Mouse (Mus musculus) intestine, embryonic 14.5 days (tissue): ENCODE measurements around the gene Rnf5. TPM values are rescaled to one million over a fixed set of nuclear protein-coding genes. Genes with fewer than 3 reads are reported as not detected.
A peak's percentile ranks its signal among the peaks of the same experiment; 100 is the strongest.

Experiments used
- ATAC-seq: fragments of 200-750 bp; cut with Nextera tagmentation; replicated peaks from 2 replicates; pipeline ENCODE4 v1.8.0; 2017; ENCODE audit warnings: low read depth, moderate number of reproducible peaks, moderate TSS enrichment, moderate library complexity; ENCODE audit not compliant: low FRiP score, low TSS enrichment
- DNase-seq: peaks from one replicate; pipeline ENCODE4 v3.0.0-alpha.2; 2018; ENCODE audit warnings: low spot score
- H3K27ac ChIP-seq: fragments of 300-500 bp; sonication (generic); 2 replicates; pipeline ENCODE4 v1.5.1; 2014; ENCODE audit warnings: low read depth, mild to moderate bottlenecking, control low read depth
- H3K27me3 ChIP-seq: fragments of 300-500 bp; sonication (generic); replicated peaks from 2 replicates; pipeline ENCODE4 v1.6.1; 2014; ENCODE audit warnings: low read length, control low read depth; ENCODE audit not compliant: control insufficient read depth, insufficient read depth
- H3K36me3 ChIP-seq: fragments of 300-500 bp; sonication (generic); 2 replicates; pipeline ENCODE4 v1.6.1; 2014; ENCODE audit warnings: low read length, control low read depth; ENCODE audit not compliant: control insufficient read depth, insufficient read depth
- H3K4me1 ChIP-seq: fragments of 300-500 bp; sonication (generic); replicated peaks from 2 replicates; pipeline ENCODE4 v1.6.1; 2014; ENCODE audit warnings: low read length, control low read depth, mixed read lengths; ENCODE audit not compliant: control insufficient read depth, insufficient read depth
- H3K4me2 ChIP-seq: fragments of 300-500 bp; sonication (generic); 2 replicates; pipeline ENCODE4 v1.6.1; 2014; ENCODE audit warnings: low read length
- H3K4me3 ChIP-seq: fragments of 300-500 bp; sonication (generic); 2 replicates; pipeline ENCODE4 v1.5.1; 2014; ENCODE audit warnings: low read depth, low read length, control low read depth, mixed read lengths
- H3K9ac ChIP-seq: fragments of 300-500 bp; sonication (generic); 2 replicates; pipeline ENCODE4 v1.6.1; 2014; ENCODE audit warnings: mild to moderate bottlenecking, low read length
- H3K9me3 ChIP-seq: fragments of 300-500 bp; sonication (generic); 2 replicates; pipeline ENCODE4 v1.6.1; 2016; ENCODE audit warnings: low read length, control low read depth; ENCODE audit not compliant: control insufficient read depth
- WGBS: fragments of 180-500 bp; shearing (Covaris S2); extraction: QIAGEN DNeasy Blood & Tissue Kit; methylation state at CpG from one replicate; pipeline ENCODE4 v1.1.7; 2014; 5-methylcytosine and 5-hydroxymethylcytosine counted together
- polyA plus RNA-seq: library from polyadenylated mRNA; unstranded; fragments of >200 nt; fragmentation: Nextera tagmentation; extraction: Ambion mirVana; gene quantifications from 2 replicates; pipeline ENCODE4 v1.2.1, GENCODE M21; 2014

Gene Rnf5
- polyA plus RNA-seq, 1 experiment from 2014 or later, result 110 TPM

DNA sequence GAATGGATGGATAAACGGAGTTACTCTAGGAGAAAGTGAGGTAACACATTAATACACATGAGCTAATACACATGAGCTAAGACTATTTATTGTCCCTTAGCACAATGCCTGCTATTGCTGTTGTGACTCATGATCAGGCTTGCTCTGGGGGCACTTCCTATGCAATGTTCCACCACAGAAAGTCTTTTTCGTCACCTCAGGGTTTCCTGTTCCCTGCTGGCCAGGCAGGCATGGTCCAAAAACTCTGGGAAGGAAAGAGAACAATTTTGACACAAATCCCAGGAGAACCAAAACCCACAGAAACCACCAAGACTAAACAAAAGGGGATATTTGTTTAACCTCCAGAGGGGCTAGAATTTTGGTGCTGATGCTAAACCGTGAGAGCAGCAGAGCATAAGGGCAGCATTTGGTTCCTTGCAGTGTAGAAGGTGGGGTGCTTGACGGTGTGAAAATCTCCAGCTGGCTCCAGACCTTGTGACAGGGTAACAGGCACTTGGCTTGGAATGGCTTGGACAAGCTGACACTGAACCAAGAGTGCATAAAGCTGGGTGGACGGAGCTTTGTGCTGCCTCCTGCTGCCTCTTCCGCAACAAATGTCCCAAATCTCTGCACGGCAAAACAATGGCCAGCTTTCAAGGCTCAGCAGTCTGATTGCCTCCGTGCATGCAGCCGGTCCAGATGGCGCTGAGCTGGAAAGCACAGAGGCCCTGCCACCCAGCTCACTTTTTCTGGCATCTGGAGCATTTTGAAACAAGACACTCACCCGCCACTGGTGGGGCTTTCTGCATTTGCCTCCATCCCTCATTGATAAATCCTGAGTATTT is 37.5 kb upstream of the Rnf5 start:
- ATAC-seq, result no peak
- no peaks in the 10 kb centered on the region for H3K9me3 ChIP-seq
- H3K9ac ChIP-seq, result no peak overlapping the region
- peak overlapping the region; percentile 60 for H3K27ac ChIP-seq
- no peak overlapping the region for H3K4me2 ChIP-seq
- H3K4me3 ChIP-seq, result no peak overlapping the region
- no peaks in the 10 kb centered on the region for H3K27me3 ChIP-seq
- H3K4me1 ChIP-seq, result peaks cover 9% of the 10 kb centered on the region; the same call in 1 of the 2 replicates
- DNase-seq, result no peak
- WGBS, result 19% methylated on average over 11 of the region's 11 CpGs
- no peaks in the 10 kb centered on the region for H3K36me3 ChIP-seq

DNA sequence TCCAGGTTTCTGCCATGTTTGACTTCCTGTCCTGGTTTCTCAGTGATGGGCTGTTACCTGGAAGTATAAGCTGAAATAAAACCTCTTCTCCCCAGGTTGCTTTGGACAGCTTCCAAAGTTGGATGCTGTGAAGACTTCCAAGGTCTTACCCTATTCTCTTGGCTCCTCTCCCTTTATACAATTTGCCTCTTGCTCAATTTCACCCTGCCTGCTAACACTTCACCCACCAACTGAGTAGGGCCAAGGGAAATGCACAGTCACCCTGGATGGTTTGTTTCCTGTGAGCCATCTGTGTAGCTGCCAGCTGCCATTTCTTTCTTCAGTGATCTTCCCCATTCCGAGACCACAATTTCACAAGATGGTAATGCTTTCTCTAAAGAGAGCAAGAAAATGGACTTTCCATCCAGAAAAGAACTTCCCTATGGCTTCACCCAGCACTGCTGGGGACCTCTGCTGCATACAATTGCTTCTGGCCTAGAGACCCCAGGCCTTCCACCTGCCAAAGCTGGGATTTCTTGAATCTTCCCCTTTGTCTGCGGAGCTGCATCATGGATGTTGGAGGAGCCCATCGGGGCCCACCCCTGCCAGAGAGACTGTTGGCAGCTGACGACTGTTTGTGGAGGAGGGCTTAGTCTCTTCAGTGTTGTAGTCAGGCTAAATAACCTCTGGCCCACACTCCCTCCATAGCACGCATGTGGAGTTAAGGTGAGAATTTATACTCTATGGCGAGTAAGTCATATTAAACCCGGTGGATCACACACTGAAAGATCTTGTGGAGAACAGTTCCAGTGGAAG is 36.2 kb upstream of the Rnf5 start:
- no peak for DNase-seq
- Histone ChIP-seq H3K4me2 (no peak overlapping the region), H3K4me1 (no peaks in the 10 kb centered on the region), H3K9ac (no peak overlapping the region), H3K36me3 (no peaks in the 10 kb centered on the region), H3K4me3 (no peak overlapping the region), H3K9me3 (no peaks in the 10 kb centered on the region), H3K27me3 (no peaks in the 10 kb centered on the region), H3K27ac (no peak overlapping the region)
- WGBS, result 80% methylated on average over 7 of the region's 7 CpGs
- ATAC-seq, result no peak

- no peak for ATAC-seq
- DNase-seq, result no peak
- Histone ChIP-seq H3K27me3 (peaks cover 4% of the 10 kb centered on the region; the same call in 1 of the 2 replicates), H3K9me3 (no peaks in the 10 kb centered on the region), H3K4me2 (no peak overlapping the region), H3K27ac (no peak overlapping the region), H3K4me3 (no peak overlapping the region), H3K4me1 (no peaks in the 10 kb centered on the region), H3K9ac (no peak overlapping the region), H3K36me3 (no peaks in the 10 kb centered on the region)
- 63% methylated on average over 3 of the region's 3 CpGs for WGBS
Observed at GRCm38 (mm10) chr17:34637459-34637858, 34.0 kb upstream of the Rnf5 start.

- WGBS, result 69% methylated on average over 2 of the region's 2 CpGs
- Histone ChIP-seq H3K27ac (no peak overlapping the region), H3K36me3 (no peaks in the 10 kb centered on the region), H3K4me1 (peaks cover 17% of the 10 kb centered on the region), H3K4me2 (no peak overlapping the region), H3K4me3 (no peak overlapping the region), H3K27me3 (peaks cover 21% of the 10 kb centered on the region), H3K9ac (no peak overlapping the region), H3K9me3 (no peaks in the 10 kb centered on the region)
- no peak for DNase-seq
- no peak for ATAC-seq
Observed at GRCm38 (mm10) chr17:34635671-34636070, 32.2 kb upstream of the Rnf5 start.

GRCm38 (mm10) chr17:34632261-34632691 is 28.8 kb upstream of the Rnf5 start:
- H3K27ac ChIP-seq, result no peak overlapping the region
- peaks cover 36% of the 10 kb centered on the region for H3K27me3 ChIP-seq
- peak overlapping the region; percentile 35 for H3K4me3 ChIP-seq
- no peaks in the 10 kb centered on the region for H3K9me3 ChIP-seq
- H3K9ac ChIP-seq, result 0 out of 2 replicates have a peak overlapping the region, but pooled peaks have one; percentile 13
- ATAC-seq, result 0 out of 2 replicates have a peak, but pooled peaks have one; percentile 24
- DNase-seq, result peak; percentile 84
- H3K36me3 ChIP-seq, result no peaks in the 10 kb centered on the region
- H3K4me2 ChIP-seq, result peak overlapping the region; percentile 74
- WGBS, result 1% methylated on average over 26 of the region's 26 CpGs
- H3K4me1 ChIP-seq, result peaks cover 39% of the 10 kb centered on the region

DNA sequence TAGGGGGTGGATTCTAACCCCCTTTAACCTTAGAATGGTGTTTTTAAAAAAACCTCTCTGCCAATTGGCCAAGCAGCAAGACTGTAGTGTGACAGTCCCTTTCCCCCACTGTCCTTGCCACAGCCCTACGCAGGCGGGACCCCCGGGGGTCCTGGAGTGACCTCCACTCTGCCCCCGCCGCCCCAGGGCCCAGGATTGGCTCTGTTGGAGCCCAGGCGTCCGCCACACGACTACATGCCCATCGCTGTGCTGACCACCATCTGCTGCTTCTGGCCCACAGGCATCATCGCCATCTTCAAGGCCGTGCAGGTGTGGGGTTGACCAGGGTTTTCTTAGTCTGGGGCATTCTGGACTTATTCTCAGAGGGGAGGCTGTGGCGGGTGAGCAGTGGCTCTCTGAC is 28.2 kb upstream of the Rnf5 start:
- WGBS, result 13% methylated on average over 12 of the region's 12 CpGs
- no peak overlapping the region for H3K27ac ChIP-seq

GRCm38 (mm10) chr17:34630761-34631301 is 27.3 kb upstream of the Rnf5 start:
- H3K9me3 ChIP-seq, result no peaks in the 10 kb centered on the region
- H3K9ac ChIP-seq, result no peak overlapping the region
- peaks cover 36% of the 10 kb centered on the region for H3K27me3 ChIP-seq
- 2% methylated on average over 43 of the region's 48 CpGs for WGBS
- peak overlapping the region; percentile 25 for H3K4me3 ChIP-seq
- H3K36me3 ChIP-seq, result no peaks in the 10 kb centered on the region
- H3K4me1 ChIP-seq, result peaks cover 45% of the 10 kb centered on the region
- DNase-seq, result no peak
- ATAC-seq, result no peak
- H3K4me2 ChIP-seq, result peak overlapping the region; percentile 41
- H3K27ac ChIP-seq, result no peak overlapping the region

More for the DNA sequence above, 28.2 kb upstream of the Rnf5 start:
- Histone ChIP-seq H3K36me3 (no peaks in the 10 kb centered on the region), H3K9me3 (no peaks in the 10 kb centered on the region), H3K4me1 (peaks cover 39% of the 10 kb centered on the region), H3K27me3 (peaks cover 36% of the 10 kb centered on the region), H3K4me3 (peak overlapping the region; percentile 35), H3K9ac (0 out of 2 replicates have a peak overlapping the region, but pooled peaks have one; percentile 13), H3K4me2 (peak overlapping the region; percentile 74)
- DNase-seq (no peak), ATAC-seq (no peak)

DNA sequence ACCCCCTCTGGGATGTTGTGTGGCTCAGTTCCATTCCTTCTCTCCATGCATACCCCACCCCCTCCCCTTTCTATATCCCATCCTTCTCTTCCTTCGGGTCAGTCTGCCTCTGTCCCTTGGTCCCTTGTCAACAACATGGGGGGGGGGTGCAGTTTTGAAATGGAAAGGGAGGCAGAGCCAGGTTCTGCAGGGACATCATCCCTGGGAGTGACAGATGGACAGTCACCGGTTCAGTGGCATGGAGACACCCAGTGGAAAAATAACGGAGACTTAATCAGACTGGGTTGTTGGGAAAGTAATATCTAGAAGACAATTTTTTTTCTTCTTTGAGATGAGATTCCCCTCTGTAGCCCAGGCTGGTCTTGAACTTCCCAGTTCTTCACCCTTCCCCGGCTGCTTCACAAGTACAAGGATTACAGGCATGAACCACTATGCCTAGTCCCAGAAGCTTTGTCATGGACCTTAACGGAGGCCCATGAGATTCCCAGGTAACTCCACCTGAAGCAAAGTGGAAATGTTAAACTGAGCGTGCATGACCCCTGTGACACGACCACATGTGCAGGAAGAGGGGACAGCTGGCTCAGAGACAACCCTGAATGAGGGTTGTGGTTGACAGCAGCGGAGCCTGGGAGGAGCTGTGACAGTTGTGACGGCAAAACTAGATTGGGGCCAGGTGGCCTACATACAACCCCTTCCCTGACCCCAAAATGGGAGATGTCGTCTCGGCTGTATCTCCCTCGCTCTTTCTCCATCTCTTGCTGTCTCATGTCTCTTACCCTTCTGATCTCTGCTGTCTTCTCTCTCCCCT is 26.5 kb upstream of the Rnf5 start:
- Histone ChIP-seq H3K27me3 (peaks cover 36% of the 10 kb centered on the region), H3K9ac (no peak overlapping the region), H3K4me1 (peaks cover 45% of the 10 kb centered on the region), H3K4me3 (peak overlapping the region; percentile 71), H3K4me2 (peak overlapping the region; percentile 76), H3K36me3 (0 out of 2 replicates have a peak, but pooled peaks cover 6% of the 10 kb centered on the region), H3K27ac (no peak overlapping the region), H3K9me3 (no peaks in the 10 kb centered on the region)
- ATAC-seq (no peak), DNase-seq (no peak)
- 24% methylated on average over 12 of the region's 12 CpGs for WGBS
